Mouse (Mus musculus): ENCODE data around the gene Nt5c2. TPM values are rescaled to one million over a fixed set of nuclear protein-coding genes. Genes with fewer than 3 reads are reported as not detected.

Nt5c2 gene
- polyA plus RNA-seq, 1 experiment from 2014 or later: 85.0 TPM

DNA sequence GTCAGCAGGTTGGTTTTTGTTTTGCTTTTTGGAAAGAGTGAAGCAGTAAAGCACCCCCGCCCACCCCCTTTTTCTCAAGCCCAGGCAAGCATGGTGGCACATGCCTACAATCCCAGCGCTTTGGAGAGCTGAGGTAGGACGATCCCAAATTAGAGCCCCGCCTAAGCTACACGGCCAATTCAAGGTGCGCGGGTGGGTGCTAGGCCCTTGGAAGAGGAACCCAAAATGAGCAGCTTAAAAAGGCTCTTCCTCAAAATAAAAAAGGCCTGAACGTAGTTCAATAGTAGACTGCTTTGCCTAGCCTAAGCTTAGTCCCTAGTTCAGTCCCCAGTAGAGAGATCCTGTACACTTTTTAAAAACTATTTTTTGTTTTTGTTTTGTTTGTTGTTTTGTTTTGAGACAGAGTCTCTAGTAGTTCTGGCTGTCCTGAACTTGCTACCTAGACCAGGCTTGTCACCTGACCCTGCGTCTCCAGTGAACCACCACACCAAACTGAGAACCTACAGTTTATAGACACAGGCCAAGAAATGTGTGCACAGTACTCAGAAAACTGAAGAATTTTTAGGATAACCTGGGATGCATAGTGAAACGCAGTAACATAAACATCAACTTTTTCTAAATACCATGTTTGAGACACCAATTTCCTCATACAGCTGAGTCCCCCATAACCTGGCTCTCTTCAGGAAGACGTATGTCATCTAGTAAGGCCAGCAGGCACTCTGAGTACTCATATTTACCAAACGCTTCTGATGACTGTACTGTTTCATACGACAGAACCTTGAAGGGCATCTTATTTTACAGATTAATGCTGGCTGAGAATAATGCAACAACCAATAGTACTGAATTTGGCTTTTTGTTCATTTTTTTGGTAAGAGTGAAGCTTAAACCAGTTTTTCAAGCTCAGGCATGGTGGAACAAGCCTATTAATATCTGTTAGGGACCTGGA lies 54.6 kb downstream of the Nt5c2 start:
- 80% methylated on average over 13 of the region's 13 CpGs for WGBS
- H3K4me2 ChIP-seq: peak overlapping the region; percentile 63
- ATAC-seq (ENCODE audit: low read depth): no peak
- peaks cover 43% of the 10 kb centered on the region for H3K4me1 ChIP-seq (replicated peaks)
- H3K36me3 ChIP-seq: no peaks in the 10 kb centered on the region
- H3K27me3 ChIP-seq: no peaks in the 10 kb centered on the region
- peak overlapping the region; percentile 100 for H3K27ac ChIP-seq (replicated peaks)
- peak overlapping the region; percentile 76 for H3K4me3 ChIP-seq
- peak overlapping the region; percentile 95 for H3K9ac ChIP-seq
- H3K9me3 ChIP-seq: no peaks in the 10 kb centered on the region

- Histone ChIP-seq H3K4me1 (replicated peaks) (peaks cover 43% of the 10 kb centered on the region), H3K27ac (replicated peaks) (no peak overlapping the region), H3K9me3 (no peaks in the 10 kb centered on the region), H3K4me3 (no peak overlapping the region), H3K9ac (0 out of 2 replicates have a peak overlapping the region, but pooled peaks have one; percentile 2), H3K27me3 (no peaks in the 10 kb centered on the region), H3K36me3 (no peaks in the 10 kb centered on the region), H3K4me2 (0 out of 2 replicates have a peak overlapping the region, but pooled peaks have one; percentile 63)
- no peak for ATAC-seq (ENCODE audit: low read depth)
- WGBS: 89% methylated on average over 3 of the region's 3 CpGs
These were observed 55.4 kb downstream of the Nt5c2 start for GRCm38 (mm10) chr19:46959536-46959935.

DNA sequence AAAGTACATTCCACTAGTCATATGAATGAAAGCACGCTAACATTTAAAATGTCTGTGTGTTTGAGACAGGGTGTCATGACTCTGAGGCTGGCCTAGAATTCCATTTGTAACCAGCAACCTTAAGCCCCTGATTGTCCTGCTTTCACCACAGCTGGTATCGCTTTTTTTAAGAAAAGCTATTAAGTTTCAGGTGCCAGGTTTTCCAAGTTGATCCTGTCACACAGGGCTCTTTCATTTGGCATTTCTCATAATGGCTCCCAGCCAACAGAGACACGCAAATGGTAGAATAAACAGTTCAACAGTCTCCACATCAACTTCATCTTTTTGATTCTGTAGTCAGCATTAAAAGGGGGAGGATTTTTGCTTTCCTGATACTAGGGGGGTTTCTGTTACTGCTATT lies 56.4 kb downstream of the Nt5c2 start:
- Histone ChIP-seq H3K4me2 (no peak overlapping the region), H3K4me1 (replicated peaks) (peaks cover 43% of the 10 kb centered on the region), H3K36me3 (no peaks in the 10 kb centered on the region), H3K9ac (no peak overlapping the region), H3K9me3 (no peaks in the 10 kb centered on the region), H3K4me3 (no peak overlapping the region), H3K27me3 (no peaks in the 10 kb centered on the region), H3K27ac (replicated peaks) (no peak overlapping the region)
- 78% methylated on average over 3 of the region's 3 CpGs for WGBS
- no peak for ATAC-seq (ENCODE audit: low read depth)

DNA sequence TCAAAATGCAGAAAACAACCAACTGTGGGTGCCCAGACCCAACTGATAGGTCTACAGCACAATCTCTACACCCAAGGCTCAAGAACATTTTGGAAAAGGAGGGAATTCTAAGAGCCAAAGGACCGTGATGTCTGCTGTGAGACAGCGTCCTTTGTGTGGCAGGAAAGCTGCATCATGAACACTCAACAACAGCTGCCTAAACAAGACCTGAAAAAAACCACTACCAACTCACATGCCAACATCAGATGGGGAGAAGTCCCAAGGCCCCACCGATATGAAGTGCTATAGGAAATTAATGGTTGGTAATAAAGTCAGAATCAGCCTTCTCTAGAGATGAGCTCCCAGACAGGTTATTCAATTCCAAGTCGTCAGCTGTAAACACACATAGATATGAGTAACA lies 57.0 kb downstream of the Nt5c2 start:
- no peaks in the 10 kb centered on the region for H3K36me3 ChIP-seq
- WGBS: 70% methylated on average over 4 of the region's 4 CpGs
- H3K4me1 ChIP-seq (replicated peaks): peaks cover 42% of the 10 kb centered on the region
- no peaks in the 10 kb centered on the region for H3K27me3 ChIP-seq
- H3K4me2 ChIP-seq: no peak overlapping the region
- H3K9me3 ChIP-seq: no peaks in the 10 kb centered on the region
- no peak for ATAC-seq (ENCODE audit: low read depth)
- no peak overlapping the region for H3K9ac ChIP-seq
- H3K4me3 ChIP-seq: no peak overlapping the region
- no peak overlapping the region for H3K27ac ChIP-seq (replicated peaks)

- Histone ChIP-seq H3K9ac (no peak overlapping the region), H3K27ac (replicated peaks) (no peak overlapping the region), H3K36me3 (no peaks in the 10 kb centered on the region), H3K9me3 (no peaks in the 10 kb centered on the region), H3K4me1 (replicated peaks) (peaks cover 36% of the 10 kb centered on the region), H3K4me2 (no peak overlapping the region), H3K27me3 (no peaks in the 10 kb centered on the region), H3K4me3 (no peak overlapping the region)
- WGBS: 91% methylated on average over 5 of the region's 5 CpGs
- no peak for ATAC-seq (ENCODE audit: low read depth)
These were observed 58.0 kb downstream of the Nt5c2 start for GRCm38 (mm10) chr19:46957001-46957400.

DNA sequence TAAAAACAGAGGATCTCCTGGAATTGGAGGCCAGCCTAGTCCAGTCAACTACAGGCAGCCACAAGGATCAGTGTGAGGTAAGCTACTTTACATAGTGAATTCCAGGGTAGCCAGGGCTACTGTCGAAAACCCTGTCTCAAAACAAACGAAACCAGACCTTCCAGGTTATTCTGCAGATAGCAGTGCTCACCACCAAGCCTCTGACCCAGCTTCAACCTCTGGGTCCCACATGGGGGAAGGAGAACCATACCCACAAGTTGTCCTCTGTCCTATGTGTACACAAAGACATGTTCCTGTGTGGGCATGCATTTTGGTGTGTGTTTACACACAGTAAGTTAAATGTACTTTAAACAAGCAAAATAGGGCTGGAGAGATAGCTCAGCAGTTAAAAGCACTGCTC lies 58.5 kb downstream of the Nt5c2 start:
- peaks cover 36% of the 10 kb centered on the region for H3K4me1 ChIP-seq (replicated peaks)
- no peak overlapping the region for H3K4me2 ChIP-seq
- no peak overlapping the region for H3K4me3 ChIP-seq
- ATAC-seq (ENCODE audit: low read depth): no peak
- WGBS: 78% methylated on average over 2 of the region's 2 CpGs
- H3K27me3 ChIP-seq: no peaks in the 10 kb centered on the region
- H3K27ac ChIP-seq (replicated peaks): no peak overlapping the region
- no peaks in the 10 kb centered on the region for H3K9me3 ChIP-seq
- H3K9ac ChIP-seq: no peak overlapping the region
- no peaks in the 10 kb centered on the region for H3K36me3 ChIP-seq

DNA sequence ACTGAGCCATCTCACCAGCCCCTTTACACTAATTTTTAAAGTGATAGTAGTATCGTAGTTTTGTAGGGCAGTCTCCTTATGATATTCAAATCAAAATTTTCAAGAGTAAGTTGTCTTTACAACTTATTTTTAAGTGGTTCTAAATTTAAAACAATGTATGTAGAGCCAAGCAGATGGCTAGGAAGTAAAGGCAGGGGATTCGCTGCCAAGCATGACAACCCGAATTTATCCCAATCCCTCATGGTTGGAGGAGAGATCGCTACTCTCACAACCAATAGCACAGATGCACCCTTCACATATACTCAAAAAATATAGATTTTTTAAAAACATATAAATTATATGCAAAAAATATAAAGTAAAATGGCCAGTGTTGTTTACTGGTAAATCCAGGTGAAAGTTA lies 59.3 kb downstream of the Nt5c2 start:
- peaks cover 3% of the 10 kb centered on the region for H3K36me3 ChIP-seq
- no peak overlapping the region for H3K9ac ChIP-seq
- WGBS: 98% methylated on average over 4 of the region's 4 CpGs
- H3K4me1 ChIP-seq (replicated peaks): peaks cover 30% of the 10 kb centered on the region
- no peaks in the 10 kb centered on the region for H3K27me3 ChIP-seq
- no peak for ATAC-seq (ENCODE audit: low read depth)
- no peak overlapping the region for H3K27ac ChIP-seq (replicated peaks)
- no peak overlapping the region for H3K4me3 ChIP-seq
- no peak overlapping the region for H3K4me2 ChIP-seq
- no peaks in the 10 kb centered on the region for H3K9me3 ChIP-seq

DNA sequence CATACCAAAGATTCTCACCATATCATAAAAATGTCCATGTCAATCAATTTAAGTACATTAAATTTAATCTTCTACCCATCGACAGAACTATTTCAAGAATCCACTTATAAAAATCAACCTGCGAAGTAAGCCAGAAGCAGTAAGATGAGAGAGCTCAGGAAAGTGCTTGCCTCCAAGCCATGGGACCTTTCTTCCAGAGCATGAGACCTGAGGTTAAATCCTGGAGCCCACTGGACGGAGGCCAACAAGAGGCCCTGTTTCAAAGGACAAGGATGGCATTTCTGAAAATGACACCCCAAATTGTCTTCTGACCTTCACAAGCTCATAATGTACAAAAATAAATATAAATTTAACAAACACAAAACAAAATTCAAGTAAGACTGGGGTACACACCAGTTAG lies 61.4 kb downstream of the Nt5c2 start:
- H3K4me1 ChIP-seq (replicated peaks): peaks cover 12% of the 10 kb centered on the region
- 91% methylated on average over 3 of the region's 3 CpGs for WGBS
- peaks cover 17% of the 10 kb centered on the region for H3K36me3 ChIP-seq
- ATAC-seq (ENCODE audit: low read depth): no peak
- H3K4me2 ChIP-seq: no peak overlapping the region
- H3K9me3 ChIP-seq: no peaks in the 10 kb centered on the region
- H3K9ac ChIP-seq: no peak overlapping the region
- H3K27ac ChIP-seq (replicated peaks): no peak overlapping the region
- no peak overlapping the region for H3K4me3 ChIP-seq
- no peaks in the 10 kb centered on the region for H3K27me3 ChIP-seq

- no peak overlapping the region for H3K4me3 ChIP-seq
- H3K4me2 ChIP-seq: no peak overlapping the region
- H3K27me3 ChIP-seq: no peaks in the 10 kb centered on the region
- H3K4me1 ChIP-seq (replicated peaks): peaks cover 6% of the 10 kb centered on the region
- 74% methylated on average over 5 of the region's 5 CpGs for WGBS
- no peak overlapping the region for H3K9ac ChIP-seq
- ATAC-seq (ENCODE audit: low read depth): no peak
- peaks cover 17% of the 10 kb centered on the region for H3K36me3 ChIP-seq
- H3K9me3 ChIP-seq: no peaks in the 10 kb centered on the region
- H3K27ac ChIP-seq (replicated peaks): no peak overlapping the region
These were observed 62.0 kb downstream of the Nt5c2 start for GRCm38 (mm10) chr19:46952986-46953385.

DNA sequence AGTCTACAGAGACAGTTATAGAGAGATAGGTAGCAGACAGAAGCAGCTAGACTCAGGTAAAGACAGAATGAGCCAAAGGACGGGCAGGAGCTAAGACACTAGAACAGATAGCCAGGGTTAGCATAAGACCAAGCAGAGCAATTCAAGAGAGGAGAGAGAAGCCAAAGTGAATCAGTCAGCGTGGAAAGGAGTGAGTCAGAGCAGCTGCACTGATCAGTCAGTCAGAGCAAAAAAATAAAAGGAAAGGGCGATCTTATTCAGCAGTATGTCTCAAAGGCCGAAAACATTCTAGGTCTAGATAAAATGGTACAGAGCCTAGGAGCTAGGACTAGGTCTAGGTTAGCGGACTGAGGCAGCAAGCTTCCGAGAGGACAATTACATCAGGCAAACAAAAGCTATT lies 70.6 kb downstream of the Nt5c2 start:
- no peak overlapping the region for H3K27ac ChIP-seq (replicated peaks)
- H3K4me1 ChIP-seq (replicated peaks): no peaks in the 10 kb centered on the region
- peaks cover 3% of the 10 kb centered on the region for H3K36me3 ChIP-seq
- ATAC-seq (ENCODE audit: low read depth): no peak
- no peak overlapping the region for H3K4me3 ChIP-seq
- no peak overlapping the region for H3K4me2 ChIP-seq
- H3K9me3 ChIP-seq: no peaks in the 10 kb centered on the region
- H3K9ac ChIP-seq: no peak overlapping the region
- H3K27me3 ChIP-seq: no peaks in the 10 kb centered on the region
- 92% methylated on average over 6 of the region's 6 CpGs for WGBS

GRCm38 (mm10) chr19:46937173-46937572 lies 77.8 kb downstream of the Nt5c2 start:
- Histone ChIP-seq H3K4me1 (replicated peaks) (peaks cover 4% of the 10 kb centered on the region; the same call in 1 of the 2 replicates), H3K4me2 (no peak overlapping the region), H3K4me3 (no peak overlapping the region), H3K27me3 (no peaks in the 10 kb centered on the region), H3K9me3 (no peaks in the 10 kb centered on the region), H3K9ac (no peak overlapping the region; the same call in 1 of the 2 replicates), H3K36me3 (no peaks in the 10 kb centered on the region), H3K27ac (replicated peaks) (peak overlapping the region; percentile 61; the same call in 1 of the 2 replicates)
- no peak for ATAC-seq (ENCODE audit: low read depth)
- 55% methylated on average over 6 of the region's 6 CpGs for WGBS

DNA sequence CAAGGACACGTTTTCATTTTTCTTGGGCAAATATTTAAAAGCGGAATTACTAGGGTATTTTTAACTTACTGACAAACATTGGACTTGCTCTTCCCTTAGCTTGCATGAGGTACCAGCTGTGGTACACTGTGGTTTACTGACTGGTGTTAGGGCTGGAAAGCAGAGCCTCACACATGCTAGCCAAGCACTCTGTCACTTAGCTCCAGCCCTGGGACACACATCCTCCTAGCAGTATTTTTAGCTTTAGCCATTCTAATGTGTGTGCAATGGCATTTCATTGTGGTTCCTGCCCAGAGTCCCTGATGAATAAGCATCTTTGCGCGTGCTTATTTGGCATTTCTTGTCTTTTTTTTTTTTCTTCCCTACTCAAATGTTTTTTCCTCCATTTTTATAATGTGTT lies 80.9 kb downstream of the Nt5c2 start:
- Histone ChIP-seq H3K4me3 (no peak overlapping the region), H3K4me1 (replicated peaks) (peaks cover 8% of the 10 kb centered on the region; the same call in 1 of the 2 replicates), H3K36me3 (no peaks in the 10 kb centered on the region), H3K9ac (no peak overlapping the region), H3K4me2 (no peak overlapping the region), H3K9me3 (no peaks in the 10 kb centered on the region), H3K27ac (replicated peaks) (no peak overlapping the region), H3K27me3 (no peaks in the 10 kb centered on the region)
- ATAC-seq (ENCODE audit: low read depth): no peak
- WGBS: 90% methylated on average over 4 of the region's 4 CpGs
